Mouse (Mus musculus): ENCODE data around the gene Rpl38. TPM values are rescaled to one million over a fixed set of nuclear protein-coding genes. Genes with fewer than 3 reads are reported as not detected.

Rpl38 gene
- polyA plus RNA-seq, 1 experiment: 130 TPM

- H3K4me3 ChIP-seq (ENCODE audit: low read depth, low read length): no peak overlapping the region
- TF ChIP-seq POLR2A (IDR thresholded peaks at IDR 0.05; ENCODE audit: low read depth, low read length) (no peak), CTCF (IDR thresholded peaks at IDR 0.05; ENCODE audit: extremely low read depth, insufficient read length, insufficient replicate concordance, low read depth, low read length) (no peak)
- peaks cover 14% of the 10 kb centered on the region for H3K36me3 ChIP-seq (ENCODE audit: control insufficient read depth, insufficient read depth, low read length)
- WGBS: 74% methylated on average over 14 of the region's 14 CpGs
- H3K27me3 ChIP-seq (ENCODE audit: control insufficient read depth, insufficient read depth, low read length): no peaks in the 10 kb centered on the region
- H3K27ac ChIP-seq (ENCODE audit: insufficient read depth, low read depth, low read length): no peak overlapping the region
- peaks cover 31% of the 10 kb centered on the region for H3K4me1 ChIP-seq (ENCODE audit: control insufficient read depth, insufficient read depth, insufficient read length, low read length)
Measured at GRCm38 (mm10) chr11:114684627-114685373, 16.5 kb downstream of the Rpl38 start.

GRCm38 (mm10) chr11:114685526-114686040, 17.3 kb downstream of the Rpl38 start:
- WGBS: 90% methylated on average over 9 of the region's 9 CpGs
- H3K27me3 ChIP-seq (ENCODE audit: control insufficient read depth, insufficient read depth, low read length): no peaks in the 10 kb centered on the region
- H3K4me3 ChIP-seq (ENCODE audit: low read depth, low read length): no peak overlapping the region
- H3K4me1 ChIP-seq (ENCODE audit: control insufficient read depth, insufficient read depth, insufficient read length, low read length): peaks cover 25% of the 10 kb centered on the region
- TF ChIP-seq CTCF (IDR thresholded peaks at IDR 0.05; ENCODE audit: extremely low read depth, insufficient read length, insufficient replicate concordance, low read depth, low read length) (no peak), POLR2A (IDR thresholded peaks at IDR 0.05; ENCODE audit: low read depth, low read length) (no peak)
- no peak overlapping the region for H3K27ac ChIP-seq (ENCODE audit: insufficient read depth, low read depth, low read length)
- peaks cover 22% of the 10 kb centered on the region for H3K36me3 ChIP-seq (ENCODE audit: control insufficient read depth, insufficient read depth, low read length)

- Histone ChIP-seq H3K4me3 (ENCODE audit: low read depth, low read length) (no peak overlapping the region), H3K4me1 (ENCODE audit: control insufficient read depth, insufficient read depth, insufficient read length, low read length) (peaks cover 20% of the 10 kb centered on the region), H3K27ac (ENCODE audit: insufficient read depth, low read depth, low read length) (no peak overlapping the region), H3K27me3 (ENCODE audit: control insufficient read depth, insufficient read depth, low read length) (no peaks in the 10 kb centered on the region), H3K36me3 (ENCODE audit: control insufficient read depth, insufficient read depth, low read length) (peaks cover 26% of the 10 kb centered on the region)
- 90% methylated on average over 16 of the region's 16 CpGs for WGBS
- no peak for TF ChIP-seq CTCF (IDR thresholded peaks at IDR 0.05; ENCODE audit: extremely low read depth, insufficient read length, insufficient replicate concordance, low read depth, low read length)
- TF ChIP-seq POLR2A (IDR thresholded peaks at IDR 0.05; ENCODE audit: low read depth, low read length): no peak
Measured at GRCm38 (mm10) chr11:114686221-114686959, 18.1 kb downstream of the Rpl38 start.

- Histone ChIP-seq H3K27me3 (ENCODE audit: control insufficient read depth, insufficient read depth, low read length) (no peaks in the 10 kb centered on the region), H3K4me3 (ENCODE audit: low read depth, low read length) (no peak overlapping the region), H3K4me1 (ENCODE audit: control insufficient read depth, insufficient read depth, insufficient read length, low read length) (peaks cover 14% of the 10 kb centered on the region), H3K27ac (ENCODE audit: insufficient read depth, low read depth, low read length) (no peak overlapping the region), H3K36me3 (ENCODE audit: control insufficient read depth, insufficient read depth, low read length) (peaks cover 34% of the 10 kb centered on the region)
- no peak for TF ChIP-seq CTCF (IDR thresholded peaks at IDR 0.05; ENCODE audit: extremely low read depth, insufficient read length, insufficient replicate concordance, low read depth, low read length)
- no peak for TF ChIP-seq POLR2A (IDR thresholded peaks at IDR 0.05; ENCODE audit: low read depth, low read length)
- 61% methylated on average over 10 of the region's 10 CpGs for WGBS
Measured at GRCm38 (mm10) chr11:114687574-114688188, 19.4 kb downstream of the Rpl38 start.

- Histone ChIP-seq H3K4me1 (ENCODE audit: control insufficient read depth, insufficient read depth, insufficient read length, low read length) (peaks cover 8% of the 10 kb centered on the region), H3K4me3 (ENCODE audit: low read depth, low read length) (no peak overlapping the region), H3K36me3 (ENCODE audit: control insufficient read depth, insufficient read depth, low read length) (peaks cover 37% of the 10 kb centered on the region), H3K27me3 (ENCODE audit: control insufficient read depth, insufficient read depth, low read length) (no peaks in the 10 kb centered on the region), H3K27ac (ENCODE audit: insufficient read depth, low read depth, low read length) (no peak overlapping the region)
- WGBS: 82% methylated on average over 3 of the region's 3 CpGs
- TF ChIP-seq CTCF (IDR thresholded peaks at IDR 0.05; ENCODE audit: extremely low read depth, insufficient read length, insufficient replicate concordance, low read depth, low read length) (no peak), POLR2A (IDR thresholded peaks at IDR 0.05; ENCODE audit: low read depth, low read length) (no peak)
Measured at GRCm38 (mm10) chr11:114688729-114689128, 20.4 kb downstream of the Rpl38 start.

GRCm38 (mm10) chr11:114690192-114690591, 21.9 kb downstream of the Rpl38 start:
- no peaks in the 10 kb centered on the region for H3K4me1 ChIP-seq (ENCODE audit: control insufficient read depth, insufficient read depth, insufficient read length, low read length)
- H3K4me3 ChIP-seq (ENCODE audit: low read depth, low read length): no peak overlapping the region
- no peak overlapping the region for H3K27ac ChIP-seq (ENCODE audit: insufficient read depth, low read depth, low read length)
- TF ChIP-seq CTCF (IDR thresholded peaks at IDR 0.05; ENCODE audit: extremely low read depth, insufficient read length, insufficient replicate concordance, low read depth, low read length) (no peak), POLR2A (IDR thresholded peaks at IDR 0.05; ENCODE audit: low read depth, low read length) (no peak)
- no peaks in the 10 kb centered on the region for H3K27me3 ChIP-seq (ENCODE audit: control insufficient read depth, insufficient read depth, low read length)
- H3K36me3 ChIP-seq (ENCODE audit: control insufficient read depth, insufficient read depth, low read length): peaks cover 42% of the 10 kb centered on the region
- WGBS: 92% methylated on average over 15 of the region's 15 CpGs

All from small intestine, adult 2 months (tissue).